Mouse (Mus musculus): ENCODE data around the gene Serac1.
A peak's percentile ranks its signal among the peaks of the same experiment; 100 is the strongest.
"Not testable (repeated sequence)": the region's sequence is repeated elsewhere in the genome, so short reads cannot be mapped to it uniquely, and the experiment has no call there.

Gene Serac1

GRCm38 (mm10) chr17:6063532-6063931, 16.0 kb downstream of the Serac1 start:
- DNase-seq, result no peak

GRCm38 (mm10) chr17:6062793-6063192, 16.7 kb downstream of the Serac1 start:
- no peak for DNase-seq

- peak; percentile 61 to 66 for DNase-seq
Observed at GRCm38 (mm10) chr17:6054934-6055355, 24.6 kb downstream of the Serac1 start.

GRCm38 (mm10) chr17:6052801-6053200, 26.7 kb downstream of the Serac1 start:
- no peak for DNase-seq

- DNase-seq, result no peak
Observed at GRCm38 (mm10) chr17:6037507-6037906, 42.0 kb downstream of the Serac1 start.

- no peak for DNase-seq
Observed at GRCm38 (mm10) chr17:6036872-6037271, 42.7 kb downstream of the Serac1 start.

GRCm38 (mm10) chr17:6036458-6036857, 43.1 kb downstream of the Serac1 start:
- DNase-seq, result no peak

GRCm38 (mm10) chr17:6035661-6036060, 43.9 kb downstream of the Serac1 start:
- DNase-seq, result no peak

- peak; percentile 31 to 46 for DNase-seq
Observed at GRCm38 (mm10) chr17:6025831-6026230, 53.7 kb downstream of the Serac1 start.

GRCm38 (mm10) chr17:6021374-6021789, 58.2 kb downstream of the Serac1 start:
- not testable (repeated sequence) for DNase-seq

- no peak for DNase-seq
Observed at GRCm38 (mm10) chr17:6020636-6021035, 58.9 kb downstream of the Serac1 start.

GRCm38 (mm10) chr17:6019776-6020175, 59.8 kb downstream of the Serac1 start:
- DNase-seq, result peak; percentile 77 to 78

GRCm38 (mm10) chr17:6018348-6018747, 61.2 kb downstream of the Serac1 start:
- no peak for DNase-seq

- no peak for DNase-seq
Observed at GRCm38 (mm10) chr17:6017268-6017667, 62.3 kb downstream of the Serac1 start.

- no peak for DNase-seq
Observed at GRCm38 (mm10) chr17:6016213-6016780, 63.2 kb downstream of the Serac1 start.

GRCm38 (mm10) chr17:6014985-6015384, 64.6 kb downstream of the Serac1 start:
- DNase-seq, result no peak

GRCm38 (mm10) chr17:6013079-6013478, 66.5 kb downstream of the Serac1 start:
- DNase-seq, result no peak

- DNase-seq, result no peak
Observed at GRCm38 (mm10) chr17:6009606-6010005, 69.9 kb downstream of the Serac1 start.

GRCm38 (mm10) chr17:6008590-6008989, 71.0 kb downstream of the Serac1 start:
- DNase-seq, result no peak

GRCm38 (mm10) chr17:6007902-6008301, 71.6 kb downstream of the Serac1 start:
- DNase-seq, result no peak

- no peak for DNase-seq
Observed at GRCm38 (mm10) chr17:6007101-6007780, 72.3 kb downstream of the Serac1 start.

- DNase-seq, result no peak
Observed at GRCm38 (mm10) chr17:6005638-6006471, 73.7 kb downstream of the Serac1 start.

- DNase-seq, result no peak
Observed at GRCm38 (mm10) chr17:6005246-6005637, 74.3 kb downstream of the Serac1 start.

GRCm38 (mm10) chr17:6003661-6004060, 75.9 kb downstream of the Serac1 start:
- DNase-seq, result no peak

All from cerebellum, postnatal 14 days (tissue).